Mouse (Mus musculus): ENCODE data around the gene Ptrh2. TPM values are rescaled to one million over a fixed set of nuclear protein-coding genes. Genes with fewer than 3 reads are reported as not detected.

Ptrh2 gene
- 0.62 and 1.2 TPM in 2 replicates for polyA plus RNA-seq (2012)

DNA sequence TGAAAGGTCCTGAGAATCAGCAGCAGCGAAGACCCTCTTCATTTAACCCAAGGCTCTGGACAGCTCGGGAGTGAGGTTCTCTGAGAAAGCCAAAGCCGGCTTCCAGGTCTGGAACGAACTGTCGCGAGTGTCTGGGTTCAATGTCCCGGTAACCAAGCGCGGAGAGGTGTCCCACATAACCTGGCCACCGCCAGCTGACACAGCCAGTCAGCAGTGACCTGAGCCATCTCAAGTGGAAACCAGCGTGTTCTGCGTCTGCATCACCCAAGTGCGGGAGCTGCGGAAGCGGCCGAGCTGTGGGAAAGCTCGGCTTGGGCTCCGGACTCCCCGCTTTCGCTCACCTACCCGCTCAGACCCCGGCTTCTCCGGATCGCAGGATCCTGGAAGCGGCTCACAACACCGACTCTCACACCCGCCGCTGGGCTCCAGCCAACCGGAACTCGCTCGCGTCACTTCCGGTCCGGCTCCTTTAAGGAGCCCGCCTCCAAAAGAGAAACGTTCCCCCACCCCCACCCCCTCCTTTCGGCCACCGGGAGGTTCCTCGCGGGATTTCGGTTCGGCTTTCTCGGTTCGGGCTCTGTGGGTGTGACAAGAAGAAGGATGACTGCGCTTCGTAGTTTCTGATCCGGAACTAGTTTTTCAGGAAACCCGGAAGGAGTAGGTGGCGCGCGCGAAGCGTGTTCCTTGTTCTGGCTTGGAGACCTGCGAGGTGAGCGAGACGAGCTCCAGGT is at the start of gene Ptrh2, which contains the start of gene Vmp1:
Gene Ptrh2 (plus strand): TSS at position 591 of the 731 bp plus-strand sequence.
Gene Vmp1 (minus strand): TSS at position 442 of the 731 bp plus-strand sequence.

Other genes starting within 250 kb of the Ptrh2 start
- 6.7 and 9.3 TPM in 2 replicates for gene Rnft1, start 199.3 kb upstream of the Ptrh2 start, polyA plus RNA-seq (2012)
- 21.2 and 34.8 TPM in 2 replicates for gene Rps6kb1, start 139.2 kb upstream of the Ptrh2 start, polyA plus RNA-seq (2012)
- 0.23 and 0.27 TPM in 2 replicates for gene Tubd1, start 139.0 kb upstream of the Ptrh2 start, polyA plus RNA-seq (2012)
- 17.5 and 19.3 TPM in 2 replicates for gene Vmp1, start 149 bp upstream of the Ptrh2 start, polyA plus RNA-seq (2012)
- 33.0 and 33.2 TPM in 2 replicates for gene Cltc, start 73.6 kb downstream of the Ptrh2 start, polyA plus RNA-seq (2012)
- gene Dhx40, start 123.8 kb downstream of the Ptrh2 start, polyA plus RNA-seq (2012): 6.9 and 7.7 TPM in 2 replicates

Data from megakaryocyte-erythroid progenitor cell, adult 5 weeks (primary cell).